Mouse (Mus musculus) MEL-GATA-1-ER (cell line): ENCODE measurements around the gene Homer2.
A peak's percentile ranks its signal among the peaks of the same experiment; 100 is the strongest.

Experiments
- DNase-seq: peaks from one replicate; pipeline ENCODE4 v3.0.0-alpha.2; 2012; ENCODE audit warnings: low read depth; ENCODE audit errors: extremely low read depth

Homer2 gene

GRCm38 (mm10) chr7:81592686-81593085, 114.6 kb downstream of the Homer2 start:
- no peak for DNase-seq

GRCm38 (mm10) chr7:81587238-81587637, 120.1 kb downstream of the Homer2 start:
- DNase-seq, result no peak

- no peak for DNase-seq
These were observed 122.0 kb downstream of the Homer2 start for GRCm38 (mm10) chr7:81585326-81585725.

GRCm38 (mm10) chr7:81583512-81583911, 123.8 kb downstream of the Homer2 start:
- DNase-seq, result no peak

GRCm38 (mm10) chr7:81579312-81579711, 128.0 kb downstream of the Homer2 start:
- DNase-seq, result no peak

GRCm38 (mm10) chr7:81578413-81578812, 128.9 kb downstream of the Homer2 start:
- DNase-seq, result no peak

GRCm38 (mm10) chr7:81577872-81578271, 129.5 kb downstream of the Homer2 start:
- no peak for DNase-seq

GRCm38 (mm10) chr7:81575606-81576005, 131.7 kb downstream of the Homer2 start:
- no peak for DNase-seq

GRCm38 (mm10) chr7:81573821-81574220, 133.5 kb downstream of the Homer2 start:
- no peak for DNase-seq

GRCm38 (mm10) chr7:81573397-81573796, 133.9 kb downstream of the Homer2 start:
- DNase-seq, result peak; percentile 77

- DNase-seq, result peak; percentile 13
These were observed 134.6 kb downstream of the Homer2 start for GRCm38 (mm10) chr7:81572610-81573268.

GRCm38 (mm10) chr7:81571941-81572441, 135.3 kb downstream of the Homer2 start:
- peak; percentile 26 for DNase-seq

- peak; percentile 93 for DNase-seq
These were observed 136.0 kb downstream of the Homer2 start, which contains the start of gene Whamm for GRCm38 (mm10) chr7:81571108-81571940. Gene Whamm, plus strand, starts transcription at chr7:81571266.

GRCm38 (mm10) chr7:81570752-81571107, 136.6 kb downstream of the Homer2 start:
- DNase-seq, result no peak

- no peak for DNase-seq
These were observed 137.1 kb downstream of the Homer2 start for GRCm38 (mm10) chr7:81570271-81570670.

GRCm38 (mm10) chr7:81569851-81570250, 137.5 kb downstream of the Homer2 start:
- DNase-seq, result no peak

GRCm38 (mm10) chr7:81567396-81567795, 139.9 kb downstream of the Homer2 start:
- DNase-seq, result no peak

- DNase-seq, result no peak
These were observed 140.4 kb downstream of the Homer2 start, which contains the start of gene Fsd2 for GRCm38 (mm10) chr7:81566892-81567291. Gene Fsd2, minus strand, starts transcription at chr7:81566944.

- DNase-seq, result no peak
These were observed 141.0 kb downstream of the Homer2 start for GRCm38 (mm10) chr7:81566332-81566731.

GRCm38 (mm10) chr7:81565381-81566055, 141.8 kb downstream of the Homer2 start:
- DNase-seq, result no peak

- no peak for DNase-seq
These were observed 142.6 kb downstream of the Homer2 start for GRCm38 (mm10) chr7:81564766-81565165.

GRCm38 (mm10) chr7:81563506-81564015, 143.8 kb downstream of the Homer2 start:
- no peak for DNase-seq
